Mouse (Mus musculus) ES-Bruce4 (cell line): ENCODE data around the gene Eva1b.

Experiments used
- CTCF ChIP-seq: IDR thresholded peaks from one replicate; pipeline ENCODE4 v1.8.1; 2011; ENCODE audit warnings: low read depth, low read length
- EP300 ChIP-seq: IDR thresholded peaks from 2 replicates; pipeline ENCODE4 v1.6.1; 2011; ENCODE audit warnings: low read depth, low read length; ENCODE audit not compliant: insufficient read depth
- POLR2A ChIP-seq: IDR thresholded peaks from one replicate; pipeline ENCODE4 v1.8.1; 2011; ENCODE audit warnings: low read length; ENCODE audit not compliant: insufficient read depth

DNA sequence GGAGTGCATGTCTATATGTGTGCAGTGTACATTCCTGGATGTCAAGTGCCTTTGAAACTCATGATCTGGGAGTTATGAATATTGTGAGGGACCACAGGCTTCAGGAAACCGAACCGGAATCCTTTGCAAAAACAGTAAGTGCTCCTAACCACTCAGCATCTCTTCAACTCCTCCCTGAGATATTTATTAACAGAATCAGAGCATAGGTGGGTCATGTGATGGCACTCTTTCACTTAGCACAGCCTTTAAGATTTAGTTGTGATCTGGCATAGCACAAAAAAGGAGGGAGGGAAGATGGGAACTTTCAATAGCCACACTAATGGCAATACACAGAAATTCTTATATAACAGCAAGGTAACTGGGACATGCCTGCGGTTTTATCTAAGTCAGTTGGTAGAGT, 39.6 kb downstream of the Eva1b start:
- TF ChIP-seq CTCF (no peak), EP300 (no peak), POLR2A (no peak)
